Mouse (Mus musculus): ENCODE data around the gene Luzp1. TPM values are rescaled to one million over a fixed set of nuclear protein-coding genes. Genes with fewer than 3 reads are reported as not detected.

Luzp1 gene
- 10 to 100 TPM; 82.8 to 88.1 TPM for total RNA-seq (2021)

DNA sequence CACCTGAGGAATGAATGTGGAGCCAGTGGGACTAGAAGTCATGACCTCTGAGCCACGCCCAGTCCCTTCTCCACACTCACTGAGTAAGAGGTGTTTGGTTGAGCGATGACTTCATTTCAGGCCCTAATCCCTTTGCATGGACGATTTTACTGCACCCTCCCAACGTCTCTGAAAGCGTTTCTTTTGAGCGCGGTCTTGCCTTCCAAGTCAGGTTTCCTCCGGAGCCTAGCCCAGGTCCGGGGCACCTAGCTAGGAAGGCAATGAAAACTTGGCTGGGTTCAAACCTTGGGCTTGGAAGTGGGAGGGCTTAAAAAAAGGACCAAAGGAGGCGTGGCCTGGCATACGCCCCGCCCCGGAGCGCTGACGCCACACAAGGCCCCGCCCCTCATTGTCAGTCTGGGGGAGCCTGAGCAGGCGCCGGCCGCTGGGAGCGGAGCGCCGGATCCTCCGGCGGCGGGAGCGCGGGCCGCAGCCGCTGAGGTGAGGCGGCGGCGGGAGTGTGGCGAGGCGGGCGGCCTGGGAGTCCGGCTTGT, at the start of gene Luzp1:
Gene Luzp1, plus strand, starts transcription at position 391 of the 533 bp plus-strand sequence.
- DNase-seq (ENCODE audit: extremely low spot score in 1 of 2, low spot score in 1 of 2): peak; percentile 90 to 92

DNA sequence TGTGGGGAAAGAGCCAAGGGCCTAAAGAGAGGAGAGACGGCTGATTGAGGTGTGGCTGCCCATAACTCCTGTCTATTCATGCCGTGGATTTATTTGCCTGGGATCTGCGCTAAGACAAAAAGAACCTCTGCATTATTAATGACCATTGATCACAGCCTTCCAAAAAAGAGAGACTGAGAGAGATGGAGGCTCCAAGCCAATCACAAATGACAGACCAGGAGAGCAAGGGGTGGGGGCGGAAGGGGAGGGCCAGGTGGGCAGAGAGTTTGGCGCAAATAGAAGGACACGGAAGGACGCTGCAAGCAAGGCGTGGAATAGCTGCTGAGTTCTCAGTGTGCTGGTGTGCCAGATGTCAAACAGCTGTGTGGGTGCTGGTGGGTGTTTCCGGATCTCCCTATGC, 46.3 kb upstream of the Luzp1 start, which contains the start of gene Htr1d:
Gene Htr1d, plus strand, starts transcription at position 301 of the 400 bp plus-strand sequence.
- DNase-seq (ENCODE audit: extremely low spot score in 1 of 2, low spot score in 1 of 2): no peak

DNA sequence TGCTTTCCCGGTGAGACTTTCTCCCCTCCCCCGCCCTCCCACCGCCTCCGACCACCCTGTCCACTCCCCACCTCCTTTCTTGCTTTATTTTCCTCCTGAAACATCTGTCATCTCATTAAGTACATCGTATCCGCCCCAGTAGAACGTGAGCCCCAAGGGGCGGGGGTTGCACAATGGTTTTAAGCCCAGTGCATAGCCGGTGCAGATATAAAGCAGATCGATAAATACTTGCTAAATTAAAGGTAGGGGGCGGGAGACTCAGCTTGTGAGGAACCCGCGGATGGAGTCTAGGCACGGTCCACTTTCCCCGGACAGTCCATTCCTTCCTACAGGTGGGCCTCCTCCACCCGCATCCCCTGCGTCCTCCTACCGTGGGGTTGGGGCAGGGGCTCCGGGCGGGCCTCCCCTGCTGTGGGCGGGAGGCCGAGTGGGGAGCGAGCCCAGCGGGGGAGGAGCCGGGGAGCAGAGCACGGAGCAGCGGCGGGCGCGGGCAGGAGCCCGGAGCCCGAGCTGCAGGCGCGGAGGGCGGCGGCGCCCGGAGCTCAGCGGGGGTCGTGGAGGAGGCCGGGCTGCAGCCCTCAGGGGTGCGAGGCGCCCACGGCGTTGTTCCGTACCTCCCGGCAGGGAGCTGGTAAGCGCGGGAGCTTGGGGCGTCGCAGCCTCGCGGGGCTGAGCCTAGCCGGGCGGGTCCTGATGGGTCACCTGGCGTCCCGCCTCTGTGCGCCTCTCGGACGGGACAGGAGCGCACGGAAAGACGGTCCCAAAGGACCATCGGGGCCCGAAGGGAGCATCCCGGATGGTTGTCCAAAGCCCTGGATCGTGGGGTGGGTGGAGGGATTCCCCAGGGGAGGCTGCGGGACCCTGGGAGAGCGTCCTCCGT, 45.2 kb upstream of the Luzp1 start:
- DNase-seq (ENCODE audit: extremely low spot score in 1 of 2, low spot score in 1 of 2): no peak

DNA sequence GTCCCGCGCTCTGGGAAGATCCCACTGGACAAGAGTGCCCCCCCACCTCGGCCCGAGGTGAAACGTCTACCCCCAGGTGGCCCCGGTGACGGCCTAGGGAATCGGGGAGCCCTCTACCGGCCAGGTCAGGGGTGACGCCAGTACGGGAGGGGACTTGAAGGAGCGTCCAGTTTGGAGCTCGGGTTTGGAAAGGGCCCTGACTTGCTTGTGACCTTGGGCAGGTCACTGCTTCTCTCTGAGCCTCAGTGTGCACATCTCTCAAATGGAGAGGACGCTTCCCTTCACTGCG, 44.6 kb upstream of the Luzp1 start:
- DNase-seq (ENCODE audit: extremely low spot score in 1 of 2, low spot score in 1 of 2): no peak

DNA sequence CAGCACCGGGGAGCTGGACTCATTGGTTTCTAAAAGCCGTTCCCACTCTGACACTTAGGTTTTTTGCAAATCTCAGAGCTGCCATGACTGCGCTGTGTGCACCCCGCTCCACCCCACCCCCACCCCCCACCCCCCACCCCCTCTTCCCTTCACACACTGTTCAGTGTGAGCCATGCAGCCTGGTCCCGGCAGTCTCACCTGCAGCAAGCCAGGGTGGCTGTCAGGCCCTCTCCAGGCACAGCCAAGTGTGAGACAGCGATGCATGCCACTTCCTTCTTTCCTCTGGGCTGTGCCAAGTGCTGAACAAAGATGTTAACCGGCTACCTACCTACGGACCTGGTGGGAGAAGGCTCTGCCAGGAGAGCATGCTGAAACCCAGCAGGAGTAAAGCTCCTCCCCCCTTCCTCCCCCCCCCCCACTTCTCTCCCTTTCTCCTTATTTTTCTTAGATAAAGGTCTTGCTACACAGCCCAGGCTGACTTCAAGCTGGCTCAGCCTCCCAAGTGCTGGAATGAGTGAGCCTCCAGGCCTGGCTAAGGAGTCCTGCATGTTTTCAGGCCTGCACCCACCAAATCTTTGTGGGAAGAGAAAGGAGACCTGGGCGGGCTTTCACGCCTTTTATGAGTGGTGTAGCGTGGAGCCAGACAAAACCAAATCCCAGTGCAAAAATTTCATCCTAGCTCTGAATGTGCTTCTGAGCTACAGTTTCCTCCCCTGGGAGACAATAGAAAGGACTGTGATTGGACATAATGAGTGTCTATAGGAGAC, 38.8 kb upstream of the Luzp1 start:
- DNase-seq (ENCODE audit: extremely low spot score in 1 of 2, low spot score in 1 of 2): no peak

DNA sequence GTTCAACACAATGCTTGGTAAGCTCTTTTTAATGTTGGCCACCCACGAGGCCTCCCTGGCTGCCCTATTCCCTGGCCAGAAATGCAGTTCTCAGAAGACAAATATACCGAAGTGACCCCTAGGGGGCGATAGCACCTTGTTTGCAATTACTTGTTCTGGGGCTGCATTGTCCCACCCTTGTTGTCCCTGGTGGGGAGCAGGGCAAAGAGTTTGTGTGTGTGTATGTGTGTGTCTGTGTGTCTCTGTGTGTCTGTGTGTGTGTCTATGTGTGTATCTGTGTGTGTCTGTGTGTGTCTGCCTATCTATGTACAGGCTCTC, 38.2 kb upstream of the Luzp1 start:
- DNase-seq (ENCODE audit: extremely low spot score in 1 of 2, low spot score in 1 of 2): peak; percentile 31 to 63

DNA sequence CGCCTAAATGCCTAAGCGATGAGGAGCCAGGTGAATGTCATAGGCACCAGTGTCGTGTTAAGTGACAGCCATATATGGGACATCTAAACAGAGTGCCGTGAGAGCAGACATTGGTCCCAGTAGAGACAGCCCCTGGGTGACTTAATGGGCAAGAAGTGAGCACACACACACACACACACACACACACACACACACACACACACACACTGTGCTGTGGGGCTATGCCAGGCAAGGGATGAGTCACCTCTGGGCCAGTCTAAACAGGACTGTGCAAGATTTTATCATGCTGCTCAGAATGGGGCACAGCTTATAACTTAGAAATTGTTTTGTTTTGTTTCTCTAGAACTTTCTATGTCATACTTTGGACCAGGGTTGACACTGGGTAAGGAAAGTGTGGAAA, 35.5 kb upstream of the Luzp1 start:
- no peak for DNase-seq (ENCODE audit: extremely low spot score in 1 of 2, low spot score in 1 of 2)

DNA sequence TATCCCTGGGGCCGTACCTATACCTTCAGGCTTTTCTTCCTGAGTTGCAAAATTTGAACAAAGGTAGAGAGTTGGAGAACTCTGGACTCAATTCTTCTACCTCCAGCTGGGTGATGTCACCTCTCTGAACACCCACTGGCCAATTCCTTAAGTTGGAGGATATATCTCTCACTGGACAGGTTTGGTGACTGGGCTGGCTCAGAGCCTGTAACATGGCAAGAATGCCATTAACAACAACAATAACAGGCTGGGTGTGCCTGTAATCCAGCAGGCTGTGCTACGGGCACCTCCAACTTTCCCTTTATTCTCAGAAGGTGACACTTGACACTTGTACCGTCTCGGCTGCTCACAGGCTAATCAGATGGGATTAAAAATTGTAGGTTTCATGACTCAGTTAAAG, 30.5 kb upstream of the Luzp1 start:
- no peak for DNase-seq (ENCODE audit: extremely low spot score in 1 of 2, low spot score in 1 of 2)

DNA sequence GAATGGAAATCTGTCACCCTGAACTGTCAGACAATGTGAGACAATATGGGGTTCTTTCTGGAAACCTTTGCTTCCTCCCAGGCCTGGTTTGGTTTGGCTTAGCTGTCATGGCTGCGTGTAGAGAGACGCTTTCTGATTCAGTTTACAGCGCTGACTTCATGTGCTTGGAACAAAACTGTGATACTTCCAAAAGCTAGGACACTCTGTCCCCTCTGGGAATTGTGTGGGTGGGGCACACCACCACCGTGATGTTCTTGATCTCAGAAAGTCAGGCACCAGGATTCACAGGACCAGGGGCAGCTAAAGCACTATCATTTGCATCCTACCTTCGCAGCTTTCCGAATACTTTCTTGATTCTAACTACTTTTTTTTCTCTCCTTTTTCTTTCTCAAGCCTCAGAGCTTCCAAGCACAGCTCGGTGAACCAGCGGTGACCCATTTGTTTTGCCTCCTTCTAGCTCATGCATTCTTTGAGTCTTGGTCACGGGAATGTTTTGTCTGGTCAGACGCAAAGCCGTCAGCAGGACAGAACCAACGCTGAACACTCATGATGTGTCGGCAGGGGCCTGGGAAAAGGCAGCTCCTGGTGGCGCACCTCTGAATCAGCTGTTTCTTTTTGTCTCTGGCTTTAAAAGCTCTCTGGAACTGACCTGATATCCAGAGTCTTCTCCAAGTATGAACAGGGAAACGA, 28.1 kb upstream of the Luzp1 start:
- no peak for DNase-seq (ENCODE audit: extremely low spot score in 1 of 2, low spot score in 1 of 2)

DNA sequence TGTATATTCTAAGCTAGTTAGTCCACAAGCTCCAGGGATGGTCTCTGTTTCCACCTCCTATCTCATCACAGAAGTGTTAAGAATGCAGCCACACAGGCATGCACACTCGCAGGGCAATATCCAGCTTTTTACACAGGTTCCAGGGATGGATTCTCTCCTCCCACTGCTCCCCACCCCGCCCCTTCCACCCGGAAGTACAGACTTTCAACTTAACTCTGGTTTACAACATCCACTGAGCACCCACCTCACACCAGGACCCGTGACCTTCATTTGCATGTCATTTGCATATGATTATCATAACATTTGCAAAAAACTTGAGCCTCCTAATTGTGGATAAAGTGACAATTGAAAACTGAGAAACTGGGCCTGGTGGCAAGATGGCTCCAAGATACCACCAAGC, 25.0 kb upstream of the Luzp1 start:
- no peak for DNase-seq (ENCODE audit: extremely low spot score in 1 of 2, low spot score in 1 of 2)

DNA sequence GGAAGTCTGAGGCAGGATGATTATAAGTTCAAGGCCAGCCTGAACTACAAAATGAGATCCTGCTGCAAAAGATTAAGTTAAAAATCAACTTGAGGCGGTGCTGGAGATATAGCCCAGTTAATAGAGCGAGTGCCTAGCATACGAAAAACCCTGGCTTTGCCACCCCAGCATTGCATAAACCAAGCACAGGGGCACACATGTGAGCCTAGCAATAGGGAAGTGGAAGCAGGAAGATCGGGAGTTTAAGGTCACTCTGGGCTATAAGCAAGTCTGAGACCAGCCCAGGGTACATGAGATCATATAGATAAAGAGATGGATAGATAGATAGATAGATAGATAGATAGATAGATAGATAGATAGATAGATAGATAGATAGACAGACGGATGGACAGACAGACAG, 19.8 kb upstream of the Luzp1 start:
- DNase-seq (ENCODE audit: extremely low spot score in 1 of 2, low spot score in 1 of 2): no peak

DNA sequence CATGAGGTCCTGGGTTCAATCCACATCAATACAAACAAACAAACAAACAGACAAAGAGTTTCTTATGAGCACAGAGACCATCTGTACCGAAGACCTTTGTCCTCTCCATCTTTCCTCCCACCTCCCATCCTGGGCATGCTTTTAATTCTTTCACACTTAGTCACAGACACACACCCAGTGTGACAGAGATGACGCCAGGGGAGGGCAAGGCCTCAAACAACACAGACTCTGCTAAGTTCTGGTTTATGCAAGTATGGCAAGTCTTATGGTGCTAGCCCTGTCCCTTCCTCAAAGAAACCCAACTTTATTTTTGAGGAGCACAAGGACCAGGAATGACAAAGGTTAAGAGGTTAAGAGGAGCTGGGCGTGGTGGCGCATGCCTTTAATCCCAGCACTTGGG, 19.3 kb upstream of the Luzp1 start:
- no peak for DNase-seq (ENCODE audit: extremely low spot score in 1 of 2, low spot score in 1 of 2)

DNA sequence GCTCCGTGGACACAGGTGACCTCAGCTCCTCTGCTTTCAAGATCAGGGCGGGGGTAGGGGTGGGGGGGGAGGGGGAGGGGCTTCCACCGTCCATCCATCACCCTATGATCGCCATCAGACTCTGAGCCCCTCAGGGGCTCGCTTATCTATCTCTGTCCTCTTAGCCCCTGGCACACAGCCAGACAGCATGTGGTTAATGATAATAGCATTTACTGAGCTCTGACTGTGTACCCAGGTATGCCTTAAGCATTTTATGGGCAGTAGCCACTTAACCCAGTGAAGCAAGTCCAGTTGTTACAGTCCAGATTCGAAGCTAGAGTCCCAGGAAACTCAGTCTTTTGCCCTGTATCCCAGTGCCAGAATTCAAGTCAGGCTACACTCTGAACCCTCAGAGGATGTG, 18.0 kb upstream of the Luzp1 start:
- no peak for DNase-seq (ENCODE audit: extremely low spot score in 1 of 2, low spot score in 1 of 2)

DNA sequence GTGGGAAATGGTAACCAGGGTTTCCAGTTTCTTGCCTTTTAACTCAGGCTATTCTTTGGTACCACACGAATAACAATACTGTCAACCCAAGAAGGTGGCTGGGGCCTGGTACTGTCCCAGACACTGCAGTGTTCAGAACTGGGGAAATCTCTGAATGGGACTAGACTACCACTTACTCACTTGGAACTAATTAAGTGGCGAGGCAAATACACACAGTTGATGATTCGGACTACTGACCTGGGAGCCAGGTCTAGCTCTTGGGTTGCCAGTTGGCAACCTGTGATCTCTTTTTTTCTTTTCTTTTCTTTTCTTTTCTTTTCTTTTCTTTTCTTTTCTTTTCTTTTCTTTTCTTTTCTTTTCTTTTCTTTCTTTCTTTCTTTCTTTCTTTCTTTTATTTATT, 17.3 kb upstream of the Luzp1 start:
- no peak for DNase-seq (ENCODE audit: extremely low spot score in 1 of 2, low spot score in 1 of 2)

DNA sequence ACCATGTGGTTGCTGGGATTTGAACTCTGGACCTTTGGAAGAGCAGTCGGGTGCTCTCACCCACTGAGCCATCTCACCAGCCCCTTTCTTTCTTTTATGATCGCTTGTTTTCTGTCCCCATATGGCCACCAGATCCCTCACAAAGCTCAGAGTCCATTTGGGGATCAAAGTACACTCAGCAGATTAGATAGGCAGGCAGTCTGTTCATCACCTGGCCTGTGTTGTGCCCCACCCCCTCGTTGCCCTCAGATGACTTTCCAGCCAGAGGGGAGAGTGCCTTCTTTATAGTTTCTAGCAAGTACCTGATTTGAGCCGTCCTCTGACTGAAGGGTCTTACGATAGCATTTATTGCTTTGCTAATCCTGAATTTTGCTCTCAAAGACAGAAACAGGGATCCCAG, 16.8 kb upstream of the Luzp1 start:
- no peak for DNase-seq (ENCODE audit: extremely low spot score in 1 of 2, low spot score in 1 of 2)

DNA sequence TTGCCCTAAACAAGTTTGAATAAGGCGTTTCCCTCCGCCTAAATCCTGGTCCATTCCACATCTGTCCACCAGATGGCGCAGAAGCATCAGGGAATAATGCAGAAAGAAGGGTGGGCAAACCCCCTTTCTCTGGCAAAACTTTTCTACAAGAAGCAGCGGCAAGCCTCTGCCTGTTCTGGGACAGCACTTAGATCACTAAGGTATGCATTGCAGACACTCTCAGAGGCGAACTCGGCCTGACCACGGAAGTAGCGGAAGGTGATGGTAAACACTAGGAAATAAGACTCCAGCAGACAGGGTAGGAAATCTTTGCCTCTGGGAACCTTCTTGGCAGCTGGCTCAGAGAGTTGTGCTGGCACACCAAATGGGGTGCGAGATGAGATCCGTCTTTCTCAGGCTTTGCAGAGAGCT, 14.7 kb upstream of the Luzp1 start:
- DNase-seq (ENCODE audit: extremely low spot score in 1 of 2, low spot score in 1 of 2): peak; percentile 70 to 88

DNA sequence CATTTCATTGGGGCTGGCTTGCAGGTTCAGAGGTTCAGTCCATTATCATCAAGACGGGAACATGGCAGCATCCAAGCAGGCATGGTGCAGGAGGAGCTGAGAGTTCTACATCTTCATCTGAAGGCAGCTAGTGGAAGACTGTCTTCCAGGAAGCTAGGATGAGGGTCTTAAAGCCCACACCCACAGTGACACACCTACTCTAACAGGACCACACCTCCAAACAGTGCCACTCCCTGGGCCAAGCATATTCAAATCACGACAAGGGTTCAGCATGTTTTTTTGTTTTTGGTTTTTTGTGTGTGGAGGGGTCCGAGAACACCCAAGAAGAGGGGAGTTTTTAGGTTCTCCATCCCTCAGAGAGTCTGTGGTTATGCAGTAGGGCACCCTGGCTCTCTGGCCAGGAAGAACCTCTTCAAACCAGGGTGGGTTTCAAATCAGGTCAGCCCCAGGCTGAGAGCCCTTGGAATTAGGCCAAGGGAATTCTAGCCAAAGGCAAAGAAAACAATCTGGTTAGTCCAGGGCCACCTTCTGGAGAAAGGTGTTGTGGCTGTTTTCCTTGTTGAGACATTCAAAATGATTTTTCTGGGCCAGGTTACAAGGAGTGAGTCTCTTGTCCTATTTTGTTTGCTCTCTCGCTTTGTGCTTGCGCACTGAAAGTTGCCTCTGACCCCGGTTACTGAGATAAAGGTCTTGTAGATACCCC, 12.9 kb upstream of the Luzp1 start:
- no peak for DNase-seq (ENCODE audit: extremely low spot score in 1 of 2, low spot score in 1 of 2)

DNA sequence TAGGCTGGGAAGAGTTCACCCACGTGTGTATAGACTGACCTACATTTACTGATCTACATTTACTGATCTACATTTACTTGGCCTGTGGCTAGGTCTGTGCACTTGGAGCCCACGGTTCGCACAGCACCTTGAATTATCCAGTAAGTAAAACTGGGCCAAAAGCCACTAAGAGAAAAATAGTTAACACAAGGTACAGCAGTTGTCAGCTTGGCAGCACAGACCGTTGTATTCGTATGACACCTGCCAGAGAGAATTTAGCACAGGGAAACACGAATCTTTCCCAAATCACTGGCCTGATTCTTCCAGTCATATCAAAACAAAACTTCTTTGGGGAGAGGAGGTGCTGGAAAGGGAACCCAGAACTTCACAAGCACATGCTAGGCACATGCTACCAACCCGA, 11.3 kb upstream of the Luzp1 start:
- DNase-seq (ENCODE audit: extremely low spot score in 1 of 2, low spot score in 1 of 2): no peak

DNA sequence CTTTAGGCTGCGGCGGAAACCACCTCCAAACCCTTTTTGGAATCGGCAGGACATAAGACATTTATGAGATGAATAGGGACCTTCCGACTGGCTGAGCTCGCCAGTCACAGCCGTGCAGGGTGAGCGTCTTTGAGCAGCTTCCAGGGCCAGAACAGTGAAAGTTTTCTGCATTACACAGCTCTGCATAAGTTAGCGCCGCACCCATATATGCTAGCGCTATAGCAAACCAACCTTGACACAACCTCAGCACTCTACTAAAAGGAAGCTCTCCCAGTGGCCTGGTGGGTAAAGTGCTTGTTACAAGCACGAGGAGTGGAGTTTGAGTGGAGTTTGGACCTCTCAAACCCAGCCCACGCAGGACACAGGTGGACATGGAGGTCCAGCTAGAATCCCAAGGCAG, 10.4 kb upstream of the Luzp1 start:
- DNase-seq (ENCODE audit: extremely low spot score in 1 of 2, low spot score in 1 of 2): no peak

DNA sequence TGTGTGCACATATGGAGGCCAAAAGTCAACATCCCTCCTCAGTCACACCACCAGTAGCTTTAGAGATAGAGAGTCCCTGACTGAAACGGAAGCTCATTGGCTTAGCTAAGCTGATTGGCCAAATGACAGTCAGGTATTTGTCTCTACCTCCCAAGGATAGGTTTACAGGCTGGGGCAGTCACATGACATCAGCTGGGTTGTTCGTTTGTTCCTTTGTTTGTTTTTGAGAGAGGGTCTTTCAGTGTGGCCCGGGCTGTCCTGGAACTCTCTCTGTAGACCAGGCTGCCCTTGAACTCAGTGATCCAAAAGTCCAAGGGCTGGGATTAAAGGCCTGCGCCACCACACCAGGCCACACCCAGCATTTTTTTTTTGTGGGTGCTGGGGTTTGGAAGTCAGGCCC, 8.4 kb upstream of the Luzp1 start:
- DNase-seq (ENCODE audit: extremely low spot score in 1 of 2, low spot score in 1 of 2): no peak

DNA sequence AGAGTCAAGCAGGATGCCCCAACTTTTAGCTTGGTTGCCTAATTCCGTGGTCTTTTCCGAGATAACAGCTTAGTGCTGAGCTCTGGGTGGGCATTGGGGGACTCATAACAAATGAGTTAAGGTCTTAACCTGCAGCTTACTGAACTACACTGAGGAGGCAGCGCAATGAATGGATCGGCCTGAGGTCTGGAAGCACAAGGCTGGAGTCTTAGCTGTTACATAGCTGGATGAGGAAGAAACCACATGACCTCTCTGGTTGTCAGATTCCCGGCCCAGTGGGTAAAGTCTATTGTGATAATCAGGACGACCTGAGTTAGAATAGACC, 7.8 kb upstream of the Luzp1 start:
- no peak for DNase-seq (ENCODE audit: extremely low spot score in 1 of 2, low spot score in 1 of 2)

Data from layer of hippocampus, postnatal 25 days (tissue).